Mouse (Mus musculus) cerebellum, postnatal 10 days (tissue): Measurements from ENCODE around the gene Stx18.

ENCODE experiments used
- DNase-seq, 2 experiments: peaks; one replicate each; pipeline ENCODE4 v3.0.0; 2021; ENCODE audit warnings: mixed read lengths in 2 of 2

Stx18 gene

DNA sequence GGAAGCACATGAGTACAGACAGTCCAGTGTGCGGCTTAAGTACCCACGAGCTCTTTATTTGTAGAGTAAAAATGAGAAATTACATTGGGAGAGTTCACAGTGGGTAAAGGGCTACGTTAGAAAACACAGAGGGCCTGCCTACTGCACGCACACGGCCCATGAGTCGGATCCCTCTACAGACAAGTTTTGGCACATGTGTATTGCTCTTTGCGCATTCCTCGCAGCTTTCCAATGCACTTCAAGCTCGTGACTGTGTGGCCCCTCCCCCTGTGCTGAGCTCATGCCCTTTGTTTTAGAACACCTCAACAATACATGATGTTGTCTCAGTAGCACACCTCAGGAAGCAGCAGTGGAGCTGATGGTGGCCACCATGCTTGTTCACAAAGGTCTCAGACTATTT, 98.6 kb downstream of the Stx18 start:
- no peak for DNase-seq

GRCm38 (mm10) chr5:38140893-38141292, 102.4 kb downstream of the Stx18 start:
- no peak for DNase-seq

GRCm38 (mm10) chr5:38146524-38146923, 108.0 kb downstream of the Stx18 start:
- DNase-seq = no peak

GRCm38 (mm10) chr5:38151264-38151663, 112.7 kb downstream of the Stx18 start:
- peak; percentile 54 to 58 for DNase-seq

GRCm38 (mm10) chr5:38152201-38153108, 113.9 kb downstream of the Stx18 start:
- peak; percentile 52 to 67 for DNase-seq

DNA sequence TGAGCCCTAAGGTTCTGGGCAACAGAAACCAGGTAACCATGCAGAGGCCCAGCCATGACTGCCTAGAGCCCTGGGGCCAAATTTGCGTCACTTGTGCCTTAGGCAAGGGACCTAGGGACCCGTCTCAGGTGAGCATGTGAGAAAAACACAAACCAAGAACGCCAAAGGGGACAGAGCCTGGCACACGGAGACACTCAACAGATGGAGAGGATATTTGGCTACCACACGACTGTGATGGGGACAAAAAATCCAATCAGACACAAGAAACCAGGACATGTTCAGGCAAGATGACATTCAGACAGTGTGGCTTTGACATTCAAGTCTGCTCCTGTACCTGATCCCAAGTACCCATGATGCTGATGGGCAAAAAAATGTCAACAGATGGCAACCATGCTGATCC, 115.1 kb downstream of the Stx18 start:
- DNase-seq = peak; percentile 51 to 60

DNA sequence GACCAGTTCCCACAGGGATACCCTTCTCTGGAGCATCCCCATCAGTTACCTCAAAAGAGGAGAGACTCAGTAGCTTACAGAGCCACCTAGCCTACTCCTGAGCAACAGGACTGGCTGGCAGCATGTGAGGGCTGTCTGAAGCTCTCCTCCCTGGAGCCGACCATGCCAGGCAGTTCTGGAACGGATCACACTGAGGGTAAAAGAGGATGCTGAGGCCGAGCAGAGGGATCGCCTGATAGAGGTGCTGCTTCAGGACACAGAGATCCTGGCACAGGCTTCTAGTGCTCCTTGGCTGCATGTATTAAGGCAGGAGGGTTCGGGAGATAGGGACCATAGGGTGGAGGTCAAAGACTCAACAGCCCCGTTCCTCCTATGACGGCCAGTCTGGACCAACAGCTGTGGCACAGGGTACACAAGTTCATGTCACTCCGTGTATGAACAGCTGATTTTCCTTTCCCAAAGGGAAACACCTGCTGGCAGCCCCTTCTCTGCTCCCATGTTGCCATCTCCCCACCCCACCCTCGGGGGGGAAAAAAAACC, 119.0 kb downstream of the Stx18 start:
- DNase-seq = peak; percentile 55 to 56

DNA sequence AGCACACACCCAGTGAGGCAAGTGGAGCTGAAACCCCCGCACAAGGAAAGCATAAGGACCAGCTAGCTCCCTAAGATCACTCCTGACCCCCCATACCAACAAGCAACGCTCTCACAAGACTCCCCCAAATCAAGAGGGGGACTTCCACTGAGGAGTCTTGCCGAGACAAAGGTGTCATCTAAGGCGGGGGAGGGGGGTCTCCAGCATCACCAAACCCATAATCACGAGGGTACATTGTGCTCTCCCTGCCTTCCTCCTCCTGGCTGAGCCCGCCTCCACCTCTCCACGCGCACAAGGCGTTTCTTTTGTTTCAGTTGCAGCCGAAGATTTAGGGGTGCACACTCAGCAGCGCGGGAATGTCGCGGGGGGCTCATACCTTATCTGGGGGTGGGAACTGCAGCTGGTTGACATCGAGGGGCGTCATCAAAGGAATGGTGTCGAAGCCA, 120.0 kb downstream of the Stx18 start:
- peak; percentile 69 to 75 for DNase-seq

- DNase-seq = peak; percentile 93 to 95
Observed at GRCm38 (mm10) chr5:38158947-38159633, 120.5 kb downstream of the Stx18 start.

GRCm38 (mm10) chr5:38159634-38160413, 121.3 kb downstream of the Stx18 start, which contains the start of gene Nsg1:
Gene Nsg1, minus strand, starts transcription at chr5:38159907.
- DNase-seq = peak; percentile 36 to 53

GRCm38 (mm10) chr5:38168497-38168896, 130.0 kb downstream of the Stx18 start:
- DNase-seq = no peak

DNA sequence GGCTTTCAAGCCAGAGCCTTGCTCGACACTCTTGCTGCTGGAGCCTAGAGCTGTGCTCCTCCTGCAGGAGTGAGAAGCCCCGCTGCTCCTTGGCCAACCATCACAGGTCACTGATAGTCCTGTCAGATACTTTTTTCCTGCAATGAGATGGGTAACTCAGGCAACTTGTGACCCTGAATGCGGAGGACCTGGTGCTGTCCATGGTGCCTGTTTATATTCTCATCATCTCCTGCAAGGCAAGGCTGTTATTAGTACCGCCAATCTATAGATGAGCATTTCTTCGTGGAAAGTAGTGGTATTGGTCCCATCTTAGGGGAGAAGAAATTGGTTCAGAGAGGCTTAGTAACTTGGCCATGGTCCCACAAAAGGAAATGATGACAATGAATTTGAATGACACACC, 135.2 kb downstream of the Stx18 start:
- DNase-seq = no peak

DNA sequence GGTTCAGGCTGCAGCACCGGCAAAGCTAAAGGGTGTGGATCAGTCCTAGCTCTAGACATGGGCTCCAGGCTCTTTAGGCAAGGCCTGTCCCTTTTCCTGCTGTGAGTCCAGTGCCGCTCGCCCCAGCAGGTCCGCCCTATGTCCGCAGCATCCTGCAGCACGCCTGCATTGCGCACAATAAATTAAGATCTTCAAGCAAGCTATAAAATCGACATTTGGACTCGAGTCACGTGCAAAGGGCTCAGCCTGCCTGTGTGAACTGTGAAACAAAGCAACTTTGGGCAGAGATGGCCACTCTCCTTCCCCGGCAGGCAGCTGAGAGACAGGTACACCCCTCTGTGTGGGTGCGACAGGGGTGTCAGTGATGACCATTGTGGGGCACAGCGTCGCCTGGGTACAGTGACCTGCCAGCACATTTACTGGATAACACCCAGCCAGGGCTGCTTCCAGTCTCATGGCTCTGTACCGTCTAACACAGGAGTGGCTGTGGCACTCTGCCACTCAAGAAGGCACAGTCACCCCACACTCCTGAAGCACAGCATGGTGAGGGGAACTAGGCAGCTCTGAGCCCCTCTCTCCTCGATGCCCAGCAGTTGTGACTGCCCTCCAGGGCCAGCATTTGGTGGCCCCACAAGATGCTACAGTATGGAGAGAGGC, 135.8 kb downstream of the Stx18 start:
- DNase-seq = no peak

DNA sequence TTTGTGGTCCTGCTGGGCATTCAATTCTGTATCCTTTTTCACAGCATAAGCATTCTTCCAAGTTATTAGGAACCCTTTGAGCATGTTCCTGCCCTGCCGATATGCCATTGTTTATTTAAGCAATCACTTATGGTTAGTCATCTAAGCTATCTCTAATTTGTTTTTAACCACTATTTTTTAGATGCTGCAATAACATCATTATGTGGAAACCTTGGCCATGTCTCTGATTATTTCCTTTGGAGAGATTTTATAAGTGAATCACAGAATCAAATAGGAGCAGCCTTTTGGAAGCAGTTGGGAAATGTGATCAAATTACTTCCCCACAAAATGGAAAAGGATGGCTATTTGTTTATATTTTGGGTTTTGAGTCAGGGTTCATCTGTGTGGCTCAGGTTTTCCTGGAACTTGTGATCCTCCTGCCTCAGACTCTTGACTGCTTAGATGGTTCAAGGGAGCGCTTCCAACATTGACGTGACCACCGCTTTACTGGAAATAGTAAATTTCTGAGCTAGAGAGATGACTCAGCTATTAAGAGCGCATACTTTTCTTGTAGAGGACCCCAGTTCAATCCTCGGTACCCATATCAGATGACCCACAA, 146.2 kb downstream of the Stx18 start:
- DNase-seq = no peak

DNA sequence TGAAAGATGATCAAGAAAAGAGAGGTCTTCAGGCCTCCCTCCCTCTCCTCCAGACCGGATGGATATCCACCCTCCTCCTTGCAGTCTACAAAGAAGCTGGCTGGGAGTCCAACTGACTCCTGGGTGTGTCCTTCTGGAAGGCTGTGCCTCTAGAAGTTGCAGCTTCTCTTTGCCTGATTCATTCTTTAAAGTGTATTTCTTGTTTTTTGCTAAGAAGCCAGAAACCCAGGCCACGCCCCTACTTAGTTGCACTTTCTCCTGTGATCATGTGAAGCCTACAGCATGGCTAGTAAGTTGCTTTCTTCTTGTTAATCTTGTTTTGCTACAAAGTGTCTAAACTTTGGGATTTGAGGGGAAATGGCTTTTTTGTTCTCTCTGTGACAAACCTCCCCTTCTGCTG, 148.5 kb downstream of the Stx18 start:
- DNase-seq = no peak
